Mouse (Mus musculus): ENCODE results near the gene Inppl1. TPM values are rescaled to one million over a fixed set of nuclear protein-coding genes. Genes with fewer than 3 reads are reported as not detected.

Gene Inppl1
- polyA plus RNA-seq, 1 experiment from 2014 or later, result 49.9 TPM

GRCm38 (mm10) chr7:101836271-101837153, 1.5 kb downstream of the Inppl1 start:
- Histone ChIP-seq H3K4me2 (peak overlapping the region; percentile 85), H3K9me3 (replicated peaks) (no peaks in the 10 kb centered on the region), H3K4me3 (replicated peaks) (peak overlapping the region; percentile 80), H3K36me3 (peaks cover 30% of the 10 kb centered on the region), H3K27me3 (no peaks in the 10 kb centered on the region), H3K4me1 (peaks cover 40% of the 10 kb centered on the region), H3K27ac (peak overlapping the region; percentile 98), H3K9ac (peak overlapping the region; percentile 92)
- WGBS, result under 1% methylated on average over 58 of the region's 63 CpGs
- ATAC-seq (replicated peaks; ENCODE audit: low FRiP score), result peak; percentile 55

GRCm38 (mm10) chr7:101835457-101836109, 2.4 kb downstream of the Inppl1 start:
- peaks cover 40% of the 10 kb centered on the region for H3K4me1 ChIP-seq
- H3K9me3 ChIP-seq (replicated peaks), result no peaks in the 10 kb centered on the region
- peak overlapping the region; percentile 80 for H3K4me3 ChIP-seq (replicated peaks)
- no peaks in the 10 kb centered on the region for H3K27me3 ChIP-seq
- WGBS, result 34% methylated on average over 5 of the region's 5 CpGs
- H3K9ac ChIP-seq, result peak overlapping the region; percentile 92
- H3K4me2 ChIP-seq, result peak overlapping the region; percentile 85
- H3K27ac ChIP-seq, result peak overlapping the region; percentile 98
- no peak for ATAC-seq (replicated peaks; ENCODE audit: low FRiP score)
- H3K36me3 ChIP-seq, result peaks cover 39% of the 10 kb centered on the region

DNA sequence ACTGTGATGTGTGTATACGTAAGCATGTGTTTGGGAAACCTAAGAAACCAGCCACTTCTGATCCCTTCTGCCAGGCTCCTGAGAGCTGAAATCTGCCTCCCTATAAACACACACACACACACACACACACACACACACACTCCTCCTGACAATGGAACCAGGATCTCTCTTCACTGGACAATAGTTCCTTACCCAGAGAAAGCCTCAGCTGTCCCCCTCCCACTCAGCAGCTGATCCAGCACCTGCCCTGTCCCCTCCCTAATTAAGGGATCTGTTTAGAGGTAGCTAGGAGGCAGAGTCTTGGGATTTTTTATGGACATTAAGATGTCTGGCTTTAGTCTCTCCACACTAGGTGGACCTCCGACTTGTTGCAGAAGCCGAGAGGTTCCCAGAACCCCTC, 3.1 kb downstream of the Inppl1 start:
- ATAC-seq (replicated peaks; ENCODE audit: low FRiP score), result no peak
- peak overlapping the region; percentile 85 for H3K4me2 ChIP-seq
- H3K9ac ChIP-seq, result 0 out of 2 replicates have a peak overlapping the region, but pooled peaks have one; percentile 92
- 52% methylated on average over 3 of the region's 3 CpGs for WGBS
- peak overlapping the region; percentile 98; the same call in 1 of the 2 replicates for H3K27ac ChIP-seq
- H3K36me3 ChIP-seq, result peaks cover 46% of the 10 kb centered on the region
- H3K4me3 ChIP-seq (replicated peaks), result peak overlapping the region; percentile 80
- H3K4me1 ChIP-seq, result peaks cover 40% of the 10 kb centered on the region
- H3K27me3 ChIP-seq, result no peaks in the 10 kb centered on the region
- H3K9me3 ChIP-seq (replicated peaks), result no peaks in the 10 kb centered on the region

- Histone ChIP-seq H3K4me3 (replicated peaks) (no peak overlapping the region), H3K4me1 (peaks cover 38% of the 10 kb centered on the region), H3K9ac (no peak overlapping the region), H3K27me3 (no peaks in the 10 kb centered on the region), H3K36me3 (peaks cover 54% of the 10 kb centered on the region), H3K4me2 (peak overlapping the region; percentile 5; the same call in 1 of the 2 replicates), H3K9me3 (replicated peaks) (no peaks in the 10 kb centered on the region), H3K27ac (0 out of 2 replicates have a peak overlapping the region, but pooled peaks have one; percentile 4)
- 46% methylated on average over 3 of the region's 3 CpGs for whole genome bisulfite sequencing
- ATAC-seq (replicated peaks; ENCODE audit: low FRiP score), result no peak
These were observed 4.0 kb downstream of the Inppl1 start for GRCm38 (mm10) chr7:101833916-101834584.

DNA sequence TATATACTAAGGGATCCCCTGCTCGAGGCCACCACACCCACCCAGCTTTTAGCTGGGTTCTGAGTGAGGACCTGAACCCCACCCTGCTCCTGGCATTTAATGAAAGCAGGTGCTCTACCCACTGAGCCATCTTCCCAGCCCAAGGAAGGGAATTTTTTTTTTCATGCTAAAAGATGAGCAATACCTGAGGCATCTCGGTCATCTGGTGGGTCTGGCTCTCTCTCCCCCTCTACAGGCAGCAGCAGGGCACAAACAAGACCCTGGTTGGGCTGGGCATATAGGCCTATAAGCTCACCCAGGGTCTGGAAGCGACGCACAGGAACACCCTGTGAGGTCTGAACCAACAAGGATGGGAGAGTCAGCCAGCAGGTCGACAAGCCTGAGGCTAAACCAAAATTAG, 4.7 kb downstream of the Inppl1 start:
- Histone ChIP-seq H3K4me2 (no peak overlapping the region), H3K4me3 (replicated peaks) (no peak overlapping the region), H3K27ac (no peak overlapping the region), H3K9me3 (replicated peaks) (no peaks in the 10 kb centered on the region), H3K27me3 (no peaks in the 10 kb centered on the region), H3K9ac (no peak overlapping the region), H3K36me3 (peaks cover 61% of the 10 kb centered on the region), H3K4me1 (peaks cover 31% of the 10 kb centered on the region)
- 74% methylated on average over 5 of the region's 5 CpGs for WGBS
- no peak for ATAC-seq (replicated peaks; ENCODE audit: low FRiP score)

- Histone ChIP-seq H3K27ac (no peak overlapping the region), H3K4me2 (no peak overlapping the region), H3K27me3 (no peaks in the 10 kb centered on the region), H3K4me1 (peaks cover 29% of the 10 kb centered on the region), H3K4me3 (replicated peaks) (no peak overlapping the region), H3K9me3 (replicated peaks) (no peaks in the 10 kb centered on the region), H3K36me3 (peaks cover 71% of the 10 kb centered on the region), H3K9ac (no peak overlapping the region)
- ATAC-seq (replicated peaks; ENCODE audit: low FRiP score), result no peak
- WGBS, result 94% methylated on average over 4 of the region's 4 CpGs
These were observed 5.7 kb downstream of the Inppl1 start for GRCm38 (mm10) chr7:101832372-101832771.

- Histone ChIP-seq H3K27me3 (no peaks in the 10 kb centered on the region), H3K9ac (no peak overlapping the region), H3K9me3 (replicated peaks) (no peaks in the 10 kb centered on the region), H3K27ac (no peak overlapping the region), H3K4me3 (replicated peaks) (no peak overlapping the region), H3K36me3 (peaks cover 81% of the 10 kb centered on the region), H3K4me2 (no peak overlapping the region), H3K4me1 (peaks cover 29% of the 10 kb centered on the region)
- no peak for ATAC-seq (replicated peaks; ENCODE audit: low FRiP score)
- WGBS, result 93% methylated on average over 8 of the region's 8 CpGs
These were observed 6.6 kb downstream of the Inppl1 start for GRCm38 (mm10) chr7:101831437-101831836.

- Histone ChIP-seq H3K4me3 (replicated peaks) (no peak overlapping the region), H3K27ac (no peak overlapping the region), H3K4me1 (peaks cover 21% of the 10 kb centered on the region), H3K27me3 (no peaks in the 10 kb centered on the region), H3K36me3 (peaks cover 91% of the 10 kb centered on the region), H3K9me3 (replicated peaks) (no peaks in the 10 kb centered on the region), H3K9ac (no peak overlapping the region), H3K4me2 (no peak overlapping the region)
- ATAC-seq (replicated peaks; ENCODE audit: low FRiP score), result no peak
- WGBS, result 97% methylated on average over 3 of the region's 3 CpGs
These were observed 7.7 kb downstream of the Inppl1 start for GRCm38 (mm10) chr7:101830373-101830772.

DNA sequence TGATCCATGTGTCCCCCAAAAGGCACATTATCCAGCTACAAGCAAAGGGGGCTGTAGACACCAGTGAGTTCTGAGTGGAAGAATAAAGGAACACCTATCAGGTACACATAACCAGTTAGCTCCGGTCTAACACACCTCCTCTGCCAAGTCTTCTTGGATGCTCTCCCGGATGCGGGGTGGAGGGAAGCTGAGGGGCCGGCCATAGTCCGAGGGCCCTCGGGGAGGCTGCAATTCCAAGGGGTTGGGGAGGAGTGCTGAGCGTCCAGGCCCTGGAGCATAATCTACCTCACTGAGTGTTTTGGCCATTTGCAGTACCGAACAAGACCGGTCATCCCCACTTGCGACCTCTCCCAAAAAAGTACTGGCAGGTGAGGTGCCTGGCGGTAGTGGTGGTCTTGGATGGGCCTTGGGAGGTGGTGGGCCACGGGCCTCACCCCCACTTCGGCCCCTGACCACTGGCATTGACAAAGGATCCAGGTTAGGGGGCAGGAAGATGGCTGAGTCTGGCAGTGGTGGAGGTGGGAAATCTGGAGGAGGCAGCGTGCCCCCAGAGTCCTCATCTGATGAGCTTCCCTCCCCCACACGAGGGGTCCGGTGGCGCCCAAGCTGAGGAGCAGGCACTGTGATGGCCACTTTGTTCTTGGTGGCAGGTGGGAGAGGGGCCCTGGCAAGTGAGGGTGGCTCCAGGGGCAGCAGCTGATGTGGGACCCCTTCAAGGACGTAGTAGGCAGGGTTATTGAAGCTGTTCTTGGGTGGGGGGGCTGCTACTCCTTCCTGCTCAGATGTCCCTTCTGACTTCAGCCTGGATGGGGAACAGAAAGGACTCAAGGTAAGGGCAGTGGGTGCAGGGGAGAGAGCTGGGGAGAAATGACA, 14.0 kb downstream of the Inppl1 start:
- no peak overlapping the region for H3K27ac ChIP-seq

GRCm38 (mm10) chr7:101822836-101823757, 14.9 kb downstream of the Inppl1 start:
- peak overlapping the region; percentile 84 for H3K27ac ChIP-seq
- peak; percentile 9; the same call in 1 of the 2 replicates for ATAC-seq (replicated peaks; ENCODE audit: low FRiP score)
- H3K4me3 ChIP-seq (replicated peaks), result no peak overlapping the region; the same call in 1 of the 2 replicates
- H3K9me3 ChIP-seq (replicated peaks), result no peaks in the 10 kb centered on the region
- peaks cover 52% of the 10 kb centered on the region for H3K36me3 ChIP-seq
- peaks cover 56% of the 10 kb centered on the region for H3K27me3 ChIP-seq
- peak overlapping the region; percentile 93; the same call in 1 of the 2 replicates for H3K4me2 ChIP-seq
- WGBS, result 33% methylated on average over 32 of the region's 32 CpGs
- no peak overlapping the region for H3K9ac ChIP-seq
- H3K4me1 ChIP-seq, result peaks cover 46% of the 10 kb centered on the region

More for the DNA sequence above, 14.0 kb downstream of the Inppl1 start:
- no peak for ATAC-seq (replicated peaks; ENCODE audit: low FRiP score)
- no peaks in the 10 kb centered on the region for H3K9me3 ChIP-seq (replicated peaks)
- 75% methylated on average over 18 of the region's 18 CpGs for WGBS
- H3K9ac ChIP-seq, result no peak overlapping the region
- H3K4me2 ChIP-seq, result no peak overlapping the region
- peaks cover 61% of the 10 kb centered on the region for H3K36me3 ChIP-seq
- H3K27me3 ChIP-seq, result peaks cover 47% of the 10 kb centered on the region
- peaks cover 41% of the 10 kb centered on the region for H3K4me1 ChIP-seq
- no peak overlapping the region for H3K4me3 ChIP-seq (replicated peaks)
